Mouse (Mus musculus) liver, adult 2 months (tissue): ENCODE measurements around the gene Gm21885. TPM values are rescaled to one million over a fixed set of nuclear protein-coding genes. Genes with fewer than 3 reads are reported as not detected.

Experiments
- DNase-seq: peaks from one replicate; pipeline ENCODE4 v3.0.0-alpha.2; 2011; ENCODE audit warnings: low read depth, low spot score; ENCODE audit errors: extremely low read depth
- H3K27ac ChIP-seq: fragments of 200-500 bp; replicated peaks from 2 replicates; pipeline ENCODE4 v1.5.1; 2012; ENCODE audit warnings: low read depth, mild to moderate bottlenecking, control low read depth, inconsistent platforms, low read length; ENCODE audit not compliant: insufficient read depth
- H3K27me3 ChIP-seq: fragments of 200-500 bp; 2 replicates; pipeline ENCODE4 v1.6.1; 2012; ENCODE audit warnings: mild to moderate bottlenecking, moderate library complexity, low read length, inconsistent platforms; ENCODE audit not compliant: control insufficient read depth, insufficient read depth
- H3K36me3 ChIP-seq: fragments of 200-500 bp; 2 replicates; pipeline ENCODE4 v1.6.1; 2012; ENCODE audit warnings: low read length, inconsistent platforms; ENCODE audit not compliant: control insufficient read depth, insufficient read depth
- H3K4me1 ChIP-seq: fragments of 200-500 bp; 2 replicates; pipeline ENCODE4 v1.6.1; 2011; ENCODE audit warnings: low read length; ENCODE audit not compliant: control insufficient read depth, insufficient read depth
- H3K4me3 ChIP-seq: fragments of 200-500 bp; 2 replicates; pipeline ENCODE4 v1.5.1; 2011; ENCODE audit warnings: low read depth, mild to moderate bottlenecking, control low read depth, low read length, moderate library complexity; ENCODE audit not compliant: insufficient read depth
- H3K79me2 ChIP-seq: fragments of 200-500 bp; 2 replicates; pipeline ENCODE4 v1.6.1; 2012; ENCODE audit warnings: inconsistent platforms, mild to moderate bottlenecking, low read length, moderate library complexity; ENCODE audit not compliant: control insufficient read depth, insufficient read depth
- H3K9ac ChIP-seq: fragments of 200-500 bp; 2 replicates; pipeline ENCODE4 v1.6.1; 2012; ENCODE audit warnings: low read depth, mild to moderate bottlenecking, control low read depth, inconsistent platforms, low read length
- CTCF ChIP-seq: fragments of 200-500 bp; IDR thresholded peaks from 2 replicates; pipeline ENCODE4 v1.5.1; 2011; ENCODE audit warnings: low read depth, low read length, control low read depth
- POLR2A ChIP-seq: fragments of 200-500 bp; IDR thresholded peaks from 2 replicates; pipeline ENCODE4 v1.6.1; 2011; ENCODE audit warnings: low read length, control low read depth; ENCODE audit not compliant: insufficient read depth; ENCODE audit errors: extremely low read depth
- WGBS: fragments of 180-500 bp; shearing (Covaris S2); methylation state at CpG from one replicate; pipeline ENCODE4 v1.1.7; 2018; 5-methylcytosine and 5-hydroxymethylcytosine counted together
- polyA plus RNA-seq: library from polyadenylated mRNA; depleted of rRNA; stranded (reverse); fragments of >200 nt; gene quantifications from 2 replicates; pipeline ENCODE4 v1.2.3, GENCODE M21; 2012
- total RNA-seq: library from RNA; depleted of rRNA; stranded (reverse); fragments of >200 nt; gene quantifications from 2 replicates; pipeline ENCODE4 v1.2.3, GENCODE M21; 2014

Gm21885 gene
- total and polyA plus RNA-seq, 2 experiments, result 0.49 TPM; not detected in 1

GRCm38 (mm10) chr11:94272960-94273927, 8.4 kb upstream of the Gm21885 start:
- TF ChIP-seq POLR2A (no peak), CTCF (no peak)
- Histone ChIP-seq H3K4me1 (peaks cover 18% of the 10 kb centered on the region), H3K27ac (peak overlapping the region; percentile 92), H3K4me3 (no peak overlapping the region), H3K27me3 (no peaks in the 10 kb centered on the region), H3K36me3 (no peaks in the 10 kb centered on the region), H3K9ac (peak overlapping the region; percentile 11), H3K79me2 (no peaks in the 10 kb centered on the region)
- peak; percentile 93 for DNase-seq
- WGBS, result 42% methylated on average over 21 of the region's 21 CpGs

- Histone ChIP-seq H3K36me3 (no peaks in the 10 kb centered on the region), H3K9ac (no peak overlapping the region), H3K79me2 (no peaks in the 10 kb centered on the region), H3K27me3 (no peaks in the 10 kb centered on the region), H3K27ac (peak overlapping the region; percentile 92), H3K4me1 (peaks cover 18% of the 10 kb centered on the region), H3K4me3 (no peak overlapping the region)
- DNase-seq, result peak; percentile 90
- 41% methylated on average over 10 of the region's 10 CpGs for WGBS
- TF ChIP-seq CTCF (no peak), POLR2A (no peak)
Observed at GRCm38 (mm10) chr11:94274206-94274867, 7.3 kb upstream of the Gm21885 start.

GRCm38 (mm10) chr11:94275226-94275625, 6.4 kb upstream of the Gm21885 start:
- no peak overlapping the region for H3K4me3 ChIP-seq
- no peaks in the 10 kb centered on the region for H3K27me3 ChIP-seq
- H3K79me2 ChIP-seq, result no peaks in the 10 kb centered on the region
- H3K27ac ChIP-seq, result peak overlapping the region; percentile 66; the same call in 1 of the 2 replicates
- no peak for TF ChIP-seq POLR2A
- TF ChIP-seq CTCF, result no peak
- WGBS, result 35% methylated on average over 7 of the region's 7 CpGs
- no peak overlapping the region for H3K9ac ChIP-seq
- DNase-seq, result peak; percentile 56
- peaks cover 18% of the 10 kb centered on the region for H3K4me1 ChIP-seq
- H3K36me3 ChIP-seq, result no peaks in the 10 kb centered on the region

GRCm38 (mm10) chr11:94275686-94276085, 6.0 kb upstream of the Gm21885 start:
- no peak overlapping the region for H3K4me3 ChIP-seq
- H3K4me1 ChIP-seq, result peaks cover 18% of the 10 kb centered on the region
- no peak overlapping the region for H3K9ac ChIP-seq
- H3K79me2 ChIP-seq, result no peaks in the 10 kb centered on the region
- H3K27ac ChIP-seq, result no peak overlapping the region
- H3K36me3 ChIP-seq, result no peaks in the 10 kb centered on the region
- no peaks in the 10 kb centered on the region for H3K27me3 ChIP-seq
- WGBS, result 90% methylated on average over 2 of the region's 2 CpGs
- no peak for DNase-seq
- TF ChIP-seq POLR2A (no peak), CTCF (no peak)

GRCm38 (mm10) chr11:94276869-94277337, 4.8 kb upstream of the Gm21885 start:
- H3K79me2 ChIP-seq, result no peaks in the 10 kb centered on the region
- 10% methylated on average over 20 of the region's 20 CpGs for WGBS

More at GRCm38 (mm10) chr11:94276869-94277337, 4.8 kb upstream of the Gm21885 start:
- H3K27ac ChIP-seq, result no peak overlapping the region
- peak overlapping the region; percentile 19; the same call in 1 of the 2 replicates for H3K9ac ChIP-seq
- H3K36me3 ChIP-seq, result no peaks in the 10 kb centered on the region
- TF ChIP-seq POLR2A (no peak), CTCF (peak; percentile 98)
- peaks cover 26% of the 10 kb centered on the region for H3K4me1 ChIP-seq
- peak; percentile 85 for DNase-seq
- H3K4me3 ChIP-seq, result no peak overlapping the region
- no peaks in the 10 kb centered on the region for H3K27me3 ChIP-seq
